Mouse (Mus musculus) myocyte (in vitro differentiated cells): ENCODE results near the gene Spdye4b.

Experiments used
- CEBPB ChIP-seq: IDR thresholded peaks from 2 replicates; pipeline ENCODE4 v1.6.1; 2011; ENCODE audit warnings: mild to moderate bottlenecking, moderate library complexity; ENCODE audit not compliant: poor library complexity, insufficient read depth, severe bottlenecking
- E2F4 ChIP-seq: IDR thresholded peaks from one replicate; pipeline ENCODE4 v1.6.1; 2011; ENCODE audit warnings: mild to moderate bottlenecking, control low read depth, moderate library complexity; ENCODE audit not compliant: insufficient read depth
- MYOD1 ChIP-seq, 3 experiments: IDR thresholded peaks; one replicate each; pipeline ENCODE4 v1.6.1; 2011; ENCODE audit warnings: control low read depth in 2 of 3, low read depth in 2 of 3, mild to moderate bottlenecking in 2 of 3, moderate library complexity in 1 of 3; ENCODE audit not compliant: insufficient read length in 2 of 3, control insufficient read depth in 1 of 3
- MYOG ChIP-seq, 3 experiments: IDR thresholded peaks; one replicate each; pipeline ENCODE4 v1.6.1; 2011; ENCODE audit warnings: control low read depth in 2 of 3, low read depth in 2 of 3, mild to moderate bottlenecking in 2 of 3; ENCODE audit not compliant: insufficient read length in 2 of 3, control insufficient read depth in 1 of 3, insufficient read depth in 1 of 3
- POLR2A ChIP-seq: IDR thresholded peaks from one replicate; pipeline ENCODE4 v1.6.1; 2011; ENCODE audit warnings: low read depth, mild to moderate bottlenecking, control low read depth, moderate library complexity; ENCODE audit not compliant: insufficient read length
- POLR2AphosphoS2 ChIP-seq: IDR thresholded peaks from one replicate; pipeline ENCODE4 v1.6.1; 2011; ENCODE audit warnings: low read depth, control low read depth; ENCODE audit not compliant: insufficient read length
- SRF ChIP-seq: IDR thresholded peaks from one replicate; pipeline ENCODE4 v1.6.1; 2011; ENCODE audit warnings: low read depth; ENCODE audit not compliant: control insufficient read depth, insufficient read length
- TCF12 ChIP-seq: IDR thresholded peaks from one replicate; pipeline ENCODE4 v1.6.1; 2011; ENCODE audit warnings: mild to moderate bottlenecking, control low read depth; ENCODE audit not compliant: poor library complexity, insufficient read depth, severe bottlenecking
- TCF3 ChIP-seq: IDR thresholded peaks from one replicate; pipeline ENCODE4 v1.6.1; 2011; ENCODE audit warnings: low read depth, control low read depth; ENCODE audit not compliant: insufficient read length
- USF1 ChIP-seq: IDR thresholded peaks from one replicate; pipeline ENCODE4 v1.6.1; 2011; ENCODE audit warnings: low read depth, mild to moderate bottlenecking, control low read depth, moderate library complexity

DNA sequence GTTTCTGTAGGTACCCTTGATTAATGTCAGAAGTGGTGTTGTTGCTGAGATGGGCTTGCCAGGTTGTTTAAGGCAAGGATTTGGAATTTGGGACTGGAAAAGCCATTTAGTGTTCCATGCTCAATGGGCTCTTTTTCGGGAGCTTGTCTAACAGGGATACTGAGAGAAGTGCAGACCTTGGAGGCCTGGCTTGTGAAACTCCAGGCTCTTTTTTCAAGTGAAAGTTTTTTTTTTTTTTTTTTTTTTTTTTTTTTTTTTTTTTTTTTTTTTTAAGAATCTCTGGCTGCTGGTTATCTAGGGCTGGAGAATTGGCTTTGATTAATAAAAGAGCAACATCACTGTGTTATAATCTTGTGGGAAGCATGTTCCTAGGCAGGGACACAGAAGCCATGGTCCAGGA, 41.5 kb downstream of the Spdye4b start:
- TF ChIP-seq POLR2A (no peak), TCF12 (no peak), TCF3 (no peak), MYOG (IDR thresholded peaks at IDR 0.05; ENCODE audit: control insufficient read depth in 1 of 3, insufficient read depth in 1 of 3, insufficient read length in 2 of 3, low read depth in 2 of 3) (no peak), MYOD1 (IDR thresholded peaks at IDR 0.05; ENCODE audit: control insufficient read depth in 1 of 3, insufficient read length in 2 of 3, low read depth in 2 of 3) (no peak), CEBPB (no peak), SRF (no peak), E2F4 (no peak), USF1 (no peak), POLR2AphosphoS2 (no peak)
